Mouse (Mus musculus): ENCODE data around the gene Htra2. TPM values are rescaled to one million over a fixed set of nuclear protein-coding genes. Genes with fewer than 3 reads are reported as not detected.

The Htra2 gene
- polyA plus RNA-seq (2012; rRNA removed): 83.5 and 85.6 TPM in 2 replicates

GRCm38 (mm10) chr6:83054871-83055431 lies at the start of gene Htra2:
Gene Htra2, minus strand, starts transcription at chr6:83055273.

GRCm38 (mm10) chr6:83101316-83101687 lies 46.2 kb upstream of the Htra2 start, which contains the start of the genes Ccdc142 and Gm42688:
Gene Ccdc142, plus strand, starts transcription at chr6:83101601.
Gene Gm42688, plus strand, starts transcription at chr6:83101617.

GRCm38 (mm10) chr6:83086121-83087035 lies 31.3 kb upstream of the Htra2 start, which contains the start of gene Lbx2:
Gene Lbx2, plus strand, starts transcription at chr6:83086367.

GRCm38 (mm10) chr6:83077630-83078323 lies 22.7 kb upstream of the Htra2 start, which contains the start of gene Pcgf1:
Gene Pcgf1, plus strand, starts transcription at chr6:83077869.

GRCm38 (mm10) chr6:83070247-83070310 lies 15.0 kb upstream of the Htra2 start, which contains the start of gene Tlx2:
Gene Tlx2, minus strand, starts transcription at chr6:83070293.

GRCm38 (mm10) chr6:83057790-83058189 lies 2.7 kb upstream of the Htra2 start, which contains the start of gene Dqx1:
Gene Dqx1, plus strand, starts transcription at chr6:83057844.

GRCm38 (mm10) chr6:83054074-83054851 lies 810 bp downstream of the Htra2 start, which contains the start of gene Aup1:
Gene Aup1, plus strand, starts transcription at chr6:83054521.

GRCm38 (mm10) chr6:83033249-83034185 lies 21.6 kb downstream of the Htra2 start, which contains the start of the genes Dok1 and Loxl3:
Gene Dok1, minus strand, starts transcription at chr6:83033471.
Gene Loxl3, plus strand, starts transcription at chr6:83034173.

Other genes starting within 250 kb of the Htra2 start
- gene Sema4f, start 115.5 kb downstream of the Htra2 start, polyA plus RNA-seq (2012; rRNA removed): 17.5 and 21.0 TPM in 2 replicates
- gene M1ap, start 108.4 kb downstream of the Htra2 start, polyA plus RNA-seq (2012; rRNA removed): 0.12 and 0.28 TPM in 2 replicates
- 3.2 and 7.1 TPM in 2 replicates for gene Dok1, start 21.8 kb downstream of the Htra2 start, polyA plus RNA-seq (2012; rRNA removed)
- 8.4 and 18.4 TPM in 2 replicates for gene Loxl3, start 21.1 kb downstream of the Htra2 start, polyA plus RNA-seq (2012; rRNA removed)
- gene Aup1, start 752 bp downstream of the Htra2 start, polyA plus RNA-seq (2012; rRNA removed): 306 and 308 TPM in 2 replicates
- gene Dqx1, start 2.6 kb upstream of the Htra2 start, polyA plus RNA-seq (2012; rRNA removed): 1.4 and 1.5 TPM in 2 replicates
- 0.28 and 3.1 TPM in 2 replicates for gene Tlx2, start 15.0 kb upstream of the Htra2 start, polyA plus RNA-seq (2012; rRNA removed)
- 62.5 and 64.1 TPM in 2 replicates for gene Pcgf1, start 22.6 kb upstream of the Htra2 start, polyA plus RNA-seq (2012; rRNA removed)
- 0.46 and 0.70 TPM in 2 replicates for gene Lbx2, start 31.1 kb upstream of the Htra2 start, polyA plus RNA-seq (2012; rRNA removed)
- 8.7 and 9.8 TPM in 2 replicates for gene Ccdc142, start 46.3 kb upstream of the Htra2 start, polyA plus RNA-seq (2012; rRNA removed)
- gene Gm42688, start 46.3 kb upstream of the Htra2 start, polyA plus RNA-seq (2012; rRNA removed): 9.4 and 10.1 TPM in 2 replicates
- gene Mrpl53, start 53.8 kb upstream of the Htra2 start, polyA plus RNA-seq (2012; rRNA removed): 114 and 124 TPM in 2 replicates
- 51.7 and 54.5 TPM in 2 replicates for gene Mogs, start 60.2 kb upstream of the Htra2 start, polyA plus RNA-seq (2012; rRNA removed)
- 283 and 344 TPM in 2 replicates for gene Wbp1, start 66.3 kb upstream of the Htra2 start, polyA plus RNA-seq (2012; rRNA removed)
- 44.4 and 48.3 TPM in 2 replicates for gene Ino80b, start 70.2 kb upstream of the Htra2 start, polyA plus RNA-seq (2012; rRNA removed)
- gene Rtkn, start 80.2 kb upstream of the Htra2 start, polyA plus RNA-seq (2012; rRNA removed): 31.1 and 51.8 TPM in 2 replicates
- 22.1 and 23.0 TPM in 2 replicates for gene Wdr54, start 101.1 kb upstream of the Htra2 start, polyA plus RNA-seq (2012; rRNA removed)
- gene 1700003E16Rik, start 101.1 kb upstream of the Htra2 start, polyA plus RNA-seq (2012; rRNA removed): 2.3 and 2.5 TPM in 2 replicates
- 202 and 214 TPM in 2 replicates for gene Dctn1, start 110.6 kb upstream of the Htra2 start, polyA plus RNA-seq (2012; rRNA removed)
- gene Slc4a5, start 164.6 kb upstream of the Htra2 start, polyA plus RNA-seq (2012; rRNA removed): 3.4 and 4.1 TPM in 2 replicates

Measured in central nervous system, embryonic 14 days (tissue).